Mouse (Mus musculus): Measurements from ENCODE around the gene Ech1.

DNA sequence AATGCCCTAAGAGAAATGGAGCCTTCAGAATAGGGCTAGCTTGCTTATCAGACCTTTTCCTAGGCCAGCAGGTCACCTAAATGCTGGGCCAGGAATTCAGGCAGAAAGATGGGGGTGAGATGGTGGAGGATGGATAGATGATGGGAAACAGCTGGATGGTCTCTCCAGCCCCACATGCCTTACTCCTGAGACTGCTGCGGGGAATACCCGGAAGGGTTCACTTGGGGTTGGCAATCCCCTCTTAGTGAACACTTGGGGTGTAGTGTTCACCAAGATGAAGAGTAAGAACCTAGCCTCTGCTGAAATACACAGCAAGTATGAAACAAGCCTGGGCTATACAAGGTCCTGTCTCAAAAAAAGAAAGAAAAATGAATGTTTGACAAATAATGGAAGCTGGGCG, 35.8 kb upstream of the Ech1 start:
- TF ChIP-seq CTCF (IDR thresholded peaks at IDR 0.05; ENCODE audit: low read depth): no peak
- TF ChIP-seq EP300 (optimal IDR thresholded peaks at IDR 0.05): no peak
